Mouse (Mus musculus) cerebellum, adult (tissue): Measurements from ENCODE around the gene Abca12.

Experiments
- ATAC-seq: cut with Nextera tagmentation; 2 replicates; pipeline ENCODE4 v1.9.2; 2017; ENCODE audit warnings: mild to moderate bottlenecking, moderate library complexity, mixed read lengths; ENCODE audit not compliant: insufficient number of reproducible peaks, low FRiP score, low TSS enrichment

The Abca12 gene

DNA sequence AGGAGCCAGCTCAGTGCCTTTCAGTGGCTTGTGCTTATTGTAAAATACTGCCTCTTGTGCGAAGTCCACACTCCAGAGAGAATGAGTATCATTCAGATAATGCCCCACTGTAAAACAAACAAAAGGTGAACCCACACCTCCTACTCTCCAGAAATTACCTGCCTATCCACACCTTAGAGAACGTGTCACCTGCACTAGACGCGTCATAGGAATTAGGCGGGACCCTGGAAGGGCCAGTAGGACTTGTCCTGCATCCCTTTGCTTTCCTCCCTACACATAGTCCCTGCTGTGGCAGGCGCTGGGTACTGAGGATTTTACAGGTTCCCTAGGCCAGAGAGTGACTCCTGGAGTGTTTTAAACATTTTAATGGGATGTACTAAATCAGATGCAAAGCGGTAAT is at the start of gene Abca12:
Gene Abca12 (minus strand): TSS at position 101 of the 400 bp plus-strand sequence.
- no peak for ATAC-seq

- no peak for ATAC-seq
Measured at GRCm38 (mm10) chr1:71457961-71458360, 43.3 kb upstream of the Abca12 start.

DNA sequence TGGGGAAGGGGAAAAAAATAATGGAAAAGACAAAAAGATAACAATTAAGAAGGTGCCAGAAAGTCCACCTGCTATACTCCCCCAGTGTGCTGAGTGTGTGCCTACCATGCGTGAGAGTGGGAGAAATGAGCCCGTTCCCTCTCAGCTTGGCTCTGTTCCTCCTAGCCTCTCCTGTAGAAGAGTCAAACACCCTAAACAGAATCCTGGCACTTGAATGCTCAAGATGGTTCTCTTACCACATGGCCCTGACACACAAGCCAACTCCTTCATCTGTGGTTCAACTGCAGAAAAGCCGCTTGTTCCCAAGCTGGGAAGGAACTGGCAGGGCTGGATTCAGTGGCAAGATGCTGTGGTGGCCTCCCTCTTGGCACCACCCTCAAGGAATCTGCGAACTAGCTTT is 32.7 kb upstream of the Abca12 start:
- ATAC-seq = no peak

GRCm38 (mm10) chr1:71421741-71422333 is 7.1 kb upstream of the Abca12 start:
- no peak for ATAC-seq

GRCm38 (mm10) chr1:71418467-71418866 is 3.8 kb upstream of the Abca12 start:
- no peak for ATAC-seq

GRCm38 (mm10) chr1:71417951-71418350 is 3.2 kb upstream of the Abca12 start:
- no peak for ATAC-seq

- no peak for ATAC-seq
Measured at GRCm38 (mm10) chr1:71414084-71414483, 626 bp downstream of the Abca12 start.

GRCm38 (mm10) chr1:71413114-71413513 is 1.6 kb downstream of the Abca12 start:
- ATAC-seq = no peak

GRCm38 (mm10) chr1:71407711-71408110 is 7.0 kb downstream of the Abca12 start:
- ATAC-seq = no peak

DNA sequence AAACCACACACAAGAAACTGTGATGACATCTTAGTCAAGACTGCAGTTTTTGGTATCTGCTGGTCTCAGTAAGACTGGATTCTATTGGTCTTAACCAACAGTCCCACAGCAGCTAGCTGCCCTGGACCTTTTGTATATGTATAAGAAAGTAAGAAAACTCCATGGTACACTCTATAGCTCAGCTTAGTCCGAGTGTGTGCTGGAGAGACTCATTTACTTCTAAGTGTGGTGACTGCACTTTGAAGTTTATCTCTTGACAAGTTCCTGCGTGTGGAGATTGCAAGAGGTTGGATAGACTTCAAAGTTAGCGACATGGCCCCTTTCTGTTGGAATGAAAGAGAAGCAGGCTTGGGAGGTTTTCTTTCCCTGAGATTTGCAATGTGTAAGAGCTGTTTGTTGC is 17.1 kb downstream of the Abca12 start:
- ATAC-seq = no peak

GRCm38 (mm10) chr1:71396105-71396504 is 18.6 kb downstream of the Abca12 start:
- no peak for ATAC-seq

- no peak for ATAC-seq
Measured at GRCm38 (mm10) chr1:71394177-71394576, 20.5 kb downstream of the Abca12 start.

- no peak for ATAC-seq
Measured at GRCm38 (mm10) chr1:71393489-71393888, 21.2 kb downstream of the Abca12 start.

- no peak for ATAC-seq
Measured at GRCm38 (mm10) chr1:71392463-71392862, 22.2 kb downstream of the Abca12 start.

DNA sequence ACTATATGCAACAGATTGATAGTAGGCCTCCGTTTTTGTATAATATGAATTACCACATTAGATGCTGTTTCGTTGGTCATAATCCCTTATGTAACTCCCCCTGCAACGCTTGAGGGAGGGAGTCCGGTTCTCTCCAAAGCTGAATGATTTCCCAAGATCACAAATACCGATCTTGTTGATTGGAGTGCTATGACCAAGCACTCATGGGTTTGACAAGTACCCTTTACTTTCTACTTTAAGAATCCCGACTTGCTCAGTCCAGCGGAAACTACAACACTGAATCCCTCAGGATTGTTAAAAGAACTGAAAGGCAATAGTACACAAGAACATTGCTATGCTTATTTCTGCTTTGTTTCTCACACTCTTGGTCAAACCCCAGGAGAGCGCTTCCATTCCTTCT is 28.1 kb downstream of the Abca12 start:
- no peak for ATAC-seq

- no peak for ATAC-seq
Measured at GRCm38 (mm10) chr1:71384098-71384497, 30.6 kb downstream of the Abca12 start.

- ATAC-seq = no peak
Measured at GRCm38 (mm10) chr1:71373090-71373489, 41.6 kb downstream of the Abca12 start.

- no peak for ATAC-seq
Measured at GRCm38 (mm10) chr1:71370266-71370665, 44.4 kb downstream of the Abca12 start.

DNA sequence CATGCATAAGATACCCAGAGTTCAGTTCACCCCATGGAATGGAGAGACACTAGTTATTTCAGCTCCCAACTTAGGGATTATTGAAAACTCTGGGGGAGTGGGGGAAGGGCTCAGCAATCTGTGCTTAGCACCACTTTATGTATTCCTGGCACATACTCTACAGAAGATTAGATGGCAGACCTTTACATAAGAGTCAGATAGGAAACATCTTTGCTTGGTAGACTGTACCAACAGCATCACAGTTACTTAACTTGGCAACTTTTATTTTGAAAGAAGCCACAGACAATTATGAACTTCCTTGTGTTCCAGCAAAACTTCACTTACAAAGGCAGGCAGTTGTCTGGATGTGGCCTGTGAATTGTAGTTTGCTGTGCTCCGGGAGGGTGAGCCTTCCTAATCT is 46.9 kb downstream of the Abca12 start:
- ATAC-seq = no peak

- no peak for ATAC-seq
Measured at GRCm38 (mm10) chr1:71342861-71343554, 71.7 kb downstream of the Abca12 start.

- no peak for ATAC-seq
Measured at GRCm38 (mm10) chr1:71342261-71342594, 72.5 kb downstream of the Abca12 start.
